ENCODE assay signal across 14 mouse cellular contexts in the genomic region with DNA sequence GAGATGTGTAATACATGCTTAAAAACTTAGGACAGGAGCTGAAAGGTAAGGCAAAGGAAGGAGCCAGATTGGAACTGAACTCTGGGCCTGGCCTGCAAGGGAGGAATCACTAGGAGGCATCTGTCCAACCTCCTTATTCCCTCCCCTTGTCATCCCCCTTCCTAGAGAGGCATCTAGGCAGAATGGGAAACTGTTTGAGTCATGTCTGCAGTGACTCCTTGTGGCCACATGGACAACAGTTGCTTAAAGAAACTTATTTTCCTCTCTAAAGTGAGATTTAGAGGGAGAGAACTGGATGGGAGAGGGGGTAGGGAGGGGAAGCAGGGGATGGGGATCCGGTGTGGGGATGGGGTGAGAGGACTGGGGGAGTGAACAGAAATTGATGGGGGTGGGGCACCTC. TPM values are rescaled to one million over a fixed set of nuclear protein-coding genes. Genes with fewer than 3 reads are reported as not detected.
DNase-seq lines count a peak whose midpoint lies in the region; ATAC-seq and TF ChIP-seq lines count a peak whose summit lies in the region.
"Had no signal": no experiment of that assay in that cellular context is flagged by ENCODE, and none has a peak within 500 bp of the region (broad histone marks: within the 10 kb centered on the region; RNA-seq: fewer than 3 reads in every experiment).

No protein-coding gene starts in this region.

- H3K36me3 ChIP-seq in hindbrain, postnatal 0 days (ENCODE audit: insufficient read depth, low read length) = no peaks in the 10 kb centered on the region
- H3K36me3 ChIP-seq in hindbrain, embryonic 13.5 days = no peaks in the 10 kb centered on the region
- H3K36me3 ChIP-seq in midbrain, postnatal 0 days (ENCODE audit: insufficient read depth, low read length) = no peaks in the 10 kb centered on the region
- no peaks in the 10 kb centered on the region for H3K36me3 ChIP-seq in midbrain, embryonic 14.5 days (ENCODE audit: control insufficient read depth, insufficient read depth, low read length)
- H3K36me3 ChIP-seq: embryonic facial prominence, embryonic 12.5 days; liver, embryonic 13.5 days; midbrain, embryonic 13.5 days had no signal

- peak; percentile 37 for DNase-seq in CD4-positive, CD25-positive, alpha-beta regulatory T cell, adult 2 months (ENCODE audit: low read depth, low spot score)
- DNase-seq in hindbrain, postnatal 0 days (ENCODE audit: low spot score) = peak; percentile 28
- DNase-seq in midbrain, postnatal 0 days (ENCODE audit: low spot score) = peak; percentile 33
- no peak for DNase-seq in midbrain, embryonic 14.5 days
- DNase-seq in right cerebral cortex, adult 2 months (ENCODE audit: low spot score in 2 of 2) = no peak
- no peak for DNase-seq in right cerebral cortex, postnatal 14 days
- DNase-seq: liver, embryonic 13.5 days had no signal

- no peak for ATAC-seq in CD4-positive, CD25-positive, alpha-beta regulatory T cell, adult 4 months
- no peak for ATAC-seq in hindbrain, postnatal 0 days
- no peak for ATAC-seq in hindbrain, embryonic 13.5 days (ENCODE audit: low FRiP score)
- no peak for ATAC-seq in midbrain, postnatal 0 days (ENCODE audit: low FRiP score)
- no peak for ATAC-seq in midbrain, embryonic 14.5 days (ENCODE audit: low FRiP score, low TSS enrichment)
- ATAC-seq: midbrain, embryonic 13.5 days had no signal

- no peak overlapping the region for H3K27ac ChIP-seq in hindbrain, postnatal 0 days
- H3K27ac ChIP-seq in hindbrain, embryonic 13.5 days = no peak overlapping the region
- H3K27ac ChIP-seq in midbrain, postnatal 0 days (ENCODE audit: low read depth, low read length) = no peak overlapping the region
- H3K27ac ChIP-seq in midbrain, embryonic 14.5 days (replicated peaks; ENCODE audit: low read depth, low read length) = no peak overlapping the region
- H3K27ac ChIP-seq: embryonic facial prominence, embryonic 12.5 days; liver, embryonic 13.5 days; midbrain, embryonic 13.5 days had no signal

- H3K4me3 ChIP-seq in hindbrain, postnatal 0 days (ENCODE audit: low read length) = no peak overlapping the region
- no peak overlapping the region for H3K4me3 ChIP-seq in hindbrain, embryonic 13.5 days
- no peak overlapping the region for H3K4me3 ChIP-seq in midbrain, postnatal 0 days (ENCODE audit: low read depth, low read length)
- no peak overlapping the region for H3K4me3 ChIP-seq in midbrain, embryonic 14.5 days (replicated peaks; ENCODE audit: low read depth, low read length)
- H3K4me3 ChIP-seq: embryonic facial prominence, embryonic 12.5 days; liver, embryonic 13.5 days; midbrain, embryonic 13.5 days had no signal

- no peaks in the 10 kb centered on the region for H3K27me3 ChIP-seq in hindbrain, postnatal 0 days (ENCODE audit: insufficient read depth, low read length)
- H3K27me3 ChIP-seq in hindbrain, embryonic 13.5 days = no peaks in the 10 kb centered on the region
- no peaks in the 10 kb centered on the region for H3K27me3 ChIP-seq in midbrain, postnatal 0 days (ENCODE audit: insufficient read depth, low read length)
- H3K27me3 ChIP-seq in midbrain, embryonic 14.5 days (ENCODE audit: control insufficient read depth, insufficient read depth, low read length) = no peaks in the 10 kb centered on the region
- H3K27me3 ChIP-seq: midbrain, embryonic 13.5 days had no signal

- no peaks in the 10 kb centered on the region for H3K9me3 ChIP-seq in hindbrain, postnatal 0 days (ENCODE audit: low read length)
- no peaks in the 10 kb centered on the region for H3K9me3 ChIP-seq in hindbrain, embryonic 13.5 days
- H3K9me3 ChIP-seq in midbrain, postnatal 0 days (ENCODE audit: low read length) = no peaks in the 10 kb centered on the region
- H3K9me3 ChIP-seq in midbrain, embryonic 14.5 days (ENCODE audit: control insufficient read depth, low read length) = no peaks in the 10 kb centered on the region
- H3K9me3 ChIP-seq: embryonic facial prominence, embryonic 12.5 days; liver, embryonic 13.5 days; midbrain, embryonic 13.5 days had no signal

- H3K4me2 ChIP-seq in hindbrain, postnatal 0 days (ENCODE audit: low read depth, low read length) = no peak overlapping the region
- no peak overlapping the region for H3K4me2 ChIP-seq in hindbrain, embryonic 13.5 days
- no peak overlapping the region for H3K4me2 ChIP-seq in midbrain, postnatal 0 days (ENCODE audit: low read depth, low read length, poor library complexity, severe bottlenecking)
- H3K4me2 ChIP-seq in midbrain, embryonic 14.5 days (ENCODE audit: low read length) = no peak overlapping the region
- H3K4me2 ChIP-seq: embryonic facial prominence, embryonic 12.5 days; liver, embryonic 13.5 days; midbrain, embryonic 13.5 days had no signal

- peak; percentile 64 for TF ChIP-seq CTCF in hindbrain, postnatal 0 days (IDR thresholded peaks at IDR 0.05; ENCODE audit: low read depth)
- TF ChIP-seq CTCF in midbrain, postnatal 0 days (IDR thresholded peaks at IDR 0.05) = peak; percentile 69

- WGBS in hindbrain, postnatal 0 days = 65% methylated on average over 1 of the region's 1 CpGs
- 64% methylated on average over 1 of the region's 1 CpGs for WGBS in hindbrain, embryonic 13.5 days
- 63% methylated on average over 1 of the region's 1 CpGs for WGBS in midbrain, postnatal 0 days
- WGBS in midbrain, embryonic 14.5 days = 56% methylated on average over 1 of the region's 1 CpGs

- peaks cover 12% of the 10 kb centered on the region; the same call in 1 of the 2 replicates for H3K4me1 ChIP-seq in hindbrain, postnatal 0 days (ENCODE audit: insufficient read depth, low read length)
- peaks cover 14% of the 10 kb centered on the region for H3K4me1 ChIP-seq in hindbrain, embryonic 13.5 days (replicated peaks)
- H3K4me1 ChIP-seq in midbrain, postnatal 0 days (ENCODE audit: insufficient read depth, low read length) = no peaks in the 10 kb centered on the region
- H3K4me1 ChIP-seq in midbrain, embryonic 14.5 days (ENCODE audit: control insufficient read depth, insufficient read depth, low read length) = peaks cover 16% of the 10 kb centered on the region
- H3K4me1 ChIP-seq: liver, embryonic 13.5 days had no signal

- H3K9ac ChIP-seq in hindbrain, postnatal 0 days (replicated peaks; ENCODE audit: low read length) = no peak overlapping the region
- no peak overlapping the region for H3K9ac ChIP-seq in hindbrain, embryonic 13.5 days
- H3K9ac ChIP-seq in midbrain, postnatal 0 days (replicated peaks; ENCODE audit: low read length, poor library complexity, severe bottlenecking) = no peak overlapping the region
- no peak overlapping the region for H3K9ac ChIP-seq in midbrain, embryonic 14.5 days (replicated peaks; ENCODE audit: low read length)
- H3K9ac ChIP-seq: embryonic facial prominence, embryonic 12.5 days; liver, embryonic 13.5 days; midbrain, embryonic 13.5 days had no signal

RNA-seq across cellular contexts. Expression of a gene that starts 10.4 kb away (rescaled TPM):
- polyA plus RNA-seq in CD4-positive, CD25-positive, alpha-beta regulatory T cell, adult 4 months (2017; shearing (Covaris generic)) = not detected
- 0.18 TPM in 1 of 2 replicates, not detected in the other for total RNA-seq in hindbrain, postnatal 0 days (2014; rRNA removed)
- polyA plus RNA-seq in hindbrain, postnatal 0 days (2015; fragmentation: Nextera tagmentation; extraction: Ambion mirVana) = not detected in 2 replicates
- not detected in 2 replicates for polyA plus RNA-seq in hindbrain, embryonic 13.5 days (2015; fragmentation: Nextera tagmentation; extraction: Ambion mirVana)
- 0.16 TPM in 1 of 2 replicates, not detected in the other for total RNA-seq in midbrain, postnatal 0 days (2014; rRNA removed)
- 0.10 and 0.11 TPM in 2 replicates for polyA plus RNA-seq in midbrain, postnatal 0 days (2015; fragmentation: Nextera tagmentation; extraction: Ambion mirVana)
- 0.14 TPM in 1 of 2 replicates, not detected in the other for polyA plus RNA-seq in midbrain, embryonic 14.5 days (2014; fragmentation: Nextera tagmentation; extraction: Ambion mirVana)
- total RNA-seq: left cerebral cortex, adult 18-20 months had no signal
- polyA plus RNA-seq: heart, embryonic 16.5 days; kidney, embryonic 14.5 days; liver, embryonic 13.5 days; midbrain, embryonic 13.5 days had no signal

RNA-seq across cellular contexts. Expression of a gene that starts 20.0 kb away (rescaled TPM):
- polyA plus RNA-seq in CD4-positive, CD25-positive, alpha-beta regulatory T cell, adult 4 months (2017; shearing (Covaris generic)) = 1 to 10 TPM; 4.9 to 6.4 TPM
- 2.4 and 3.8 TPM in 2 replicates for total RNA-seq in hindbrain, postnatal 0 days (2014; rRNA removed)
- polyA plus RNA-seq in hindbrain, postnatal 0 days (2015; fragmentation: Nextera tagmentation; extraction: Ambion mirVana) = 8.8 and 9.0 TPM in 2 replicates
- 8.9 and 11.0 TPM in 2 replicates for polyA plus RNA-seq in hindbrain, embryonic 13.5 days (2015; fragmentation: Nextera tagmentation; extraction: Ambion mirVana)
- total RNA-seq in midbrain, postnatal 0 days (2014; rRNA removed) = 1.8 and 3.3 TPM in 2 replicates
- polyA plus RNA-seq in midbrain, postnatal 0 days (2015; fragmentation: Nextera tagmentation; extraction: Ambion mirVana) = 7.2 and 8.3 TPM in 2 replicates
- 6.3 and 8.7 TPM in 2 replicates for polyA plus RNA-seq in midbrain, embryonic 14.5 days (2014; fragmentation: Nextera tagmentation; extraction: Ambion mirVana)

RNA-seq across cellular contexts. Expression of a gene that starts 22.4 kb away (rescaled TPM):
- polyA plus RNA-seq in CD4-positive, CD25-positive, alpha-beta regulatory T cell, adult 4 months (2017; shearing (Covaris generic)) = 1 to 10 TPM in 1 of 2 experiments, under 1 TPM in 1; 0.19 to 1.7 TPM
- total RNA-seq in hindbrain, postnatal 0 days (2014; rRNA removed) = 0.11 TPM in 1 of 2 replicates, not detected in the other
- polyA plus RNA-seq in hindbrain, postnatal 0 days (2015; fragmentation: Nextera tagmentation; extraction: Ambion mirVana) = 0.14 TPM in 1 of 2 replicates, not detected in the other
- not detected in 2 replicates for polyA plus RNA-seq in hindbrain, embryonic 13.5 days (2015; fragmentation: Nextera tagmentation; extraction: Ambion mirVana)
- total RNA-seq in midbrain, postnatal 0 days (2014; rRNA removed) = not detected in 2 replicates
- polyA plus RNA-seq in midbrain, postnatal 0 days (2015; fragmentation: Nextera tagmentation; extraction: Ambion mirVana) = not detected in 2 replicates
- polyA plus RNA-seq in midbrain, embryonic 14.5 days (2014; fragmentation: Nextera tagmentation; extraction: Ambion mirVana) = 0.42 TPM in 1 of 2 replicates, not detected in the other
- total RNA-seq: left cerebral cortex, adult 18-20 months had no signal
- polyA plus RNA-seq: embryonic facial prominence, embryonic 12.5 days; midbrain, embryonic 13.5 days had no signal

RNA-seq across cellular contexts. Expression of a gene that starts 57.0 kb away (rescaled TPM):
- not detected for polyA plus RNA-seq in CD4-positive, CD25-positive, alpha-beta regulatory T cell, adult 4 months (2017; shearing (Covaris generic))
- 1.9 and 2.9 TPM in 2 replicates for total RNA-seq in hindbrain, postnatal 0 days (2014; rRNA removed)
- polyA plus RNA-seq in hindbrain, postnatal 0 days (2015; fragmentation: Nextera tagmentation; extraction: Ambion mirVana) = 1.9 and 2.0 TPM in 2 replicates
- polyA plus RNA-seq in hindbrain, embryonic 13.5 days (2015; fragmentation: Nextera tagmentation; extraction: Ambion mirVana) = 0.17 and 0.18 TPM in 2 replicates
- 0.11 and 2.3 TPM in 2 replicates for total RNA-seq in midbrain, postnatal 0 days (2014; rRNA removed)
- 1.3 and 2.5 TPM in 2 replicates for polyA plus RNA-seq in midbrain, postnatal 0 days (2015; fragmentation: Nextera tagmentation; extraction: Ambion mirVana)
- polyA plus RNA-seq in midbrain, embryonic 14.5 days (2014; fragmentation: Nextera tagmentation; extraction: Ambion mirVana) = 0.22 TPM in 1 of 2 replicates, not detected in the other
- polyA plus RNA-seq: embryonic facial prominence, embryonic 12.5 days; liver, embryonic 13.5 days had no signal

Comparison
In these comparisons a context has a peak if more than half of its experiments do, and no peak if none do; other contexts are left out.
1. DNase-seq: peak in CD4-positive, CD25-positive, alpha-beta regulatory T cell, adult 2 months (single experiment), hindbrain, postnatal 0 days (single experiment) and midbrain, postnatal 0 days (single experiment); none in midbrain, embryonic 14.5 days (single experiment), right cerebral cortex, adult 2 months (0 of 2) and right cerebral cortex, postnatal 14 days (single experiment).